ENCODE assay signal across 8 mouse cellular contexts in the genomic region with DNA sequence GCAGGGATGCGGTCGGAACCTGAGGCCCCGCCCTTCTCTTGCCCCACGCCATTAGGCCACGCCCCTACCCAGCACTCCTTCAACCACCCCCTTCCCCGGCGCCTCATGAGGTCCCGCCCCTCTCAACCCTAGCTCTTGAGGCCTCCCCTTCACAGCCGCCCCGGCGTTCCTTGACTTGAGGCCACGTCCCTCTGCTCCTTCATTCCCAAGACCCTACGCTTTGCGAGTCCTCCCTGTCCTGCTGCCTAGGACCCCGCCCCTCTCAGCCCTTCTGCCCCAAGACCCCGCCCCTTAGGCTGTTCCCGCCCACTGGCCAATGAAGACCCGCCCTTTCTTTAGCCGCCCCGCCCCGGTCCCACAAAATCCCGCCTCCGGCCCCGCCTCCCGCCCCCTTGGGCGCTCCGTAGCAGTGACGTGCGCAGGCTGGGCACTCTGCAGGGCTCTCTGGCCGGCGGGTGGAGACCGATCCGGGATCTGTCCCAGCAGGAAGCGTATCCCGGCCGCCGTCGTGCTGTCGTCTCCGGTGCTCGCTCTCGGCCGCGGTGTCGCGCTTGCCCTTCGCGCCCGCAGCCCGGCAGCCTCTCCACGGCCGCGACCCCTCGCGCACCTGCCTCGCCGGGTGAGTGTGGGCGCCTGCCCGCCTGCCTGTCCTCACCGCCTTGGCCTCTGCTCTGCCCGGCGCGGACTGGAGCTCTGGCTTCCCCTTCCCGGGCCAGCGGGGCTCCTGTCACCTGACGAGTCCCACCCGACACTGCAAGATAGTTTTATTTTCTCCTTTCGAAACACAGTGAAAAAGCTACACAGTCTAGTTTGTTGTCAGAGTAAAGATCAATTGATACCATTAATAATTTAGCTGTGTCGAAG. TPM values are rescaled to one million over a fixed set of nuclear protein-coding genes. Genes with fewer than 3 reads are reported as not detected.
DNase-seq lines count a peak whose midpoint lies in the region; ATAC-seq lines count a peak whose summit lies in the region.

A gene (plus strand): TSS at position 421 of the 864 bp plus-strand sequence.

- H3K36me3 ChIP-seq in erythroblast, embryonic 14.5 days (ENCODE audit: control insufficient read depth) = no peaks in the 10 kb centered on the region
- no peaks in the 10 kb centered on the region for H3K36me3 ChIP-seq in heart, embryonic 11.5 days (ENCODE audit: control insufficient read depth, insufficient read depth, low read length)
- H3K36me3 ChIP-seq in kidney, embryonic 16.5 days (ENCODE audit: insufficient read depth, low read length) = no peaks in the 10 kb centered on the region

- no peaks in the 10 kb centered on the region for H3K9me3 ChIP-seq in erythroblast, embryonic 14.5 days (ENCODE audit: control insufficient read depth, low read length)
- no peaks in the 10 kb centered on the region for H3K9me3 ChIP-seq in heart, embryonic 11.5 days (replicated peaks; ENCODE audit: control insufficient read depth, low read length)
- no peaks in the 10 kb centered on the region for H3K9me3 ChIP-seq in kidney, embryonic 16.5 days (ENCODE audit: low read length)

- peak within 1 kb of the TSS; percentile 79 for H3K27ac ChIP-seq in heart, embryonic 11.5 days (ENCODE audit: low read depth, low read length)
- peak within 1 kb of the TSS; percentile 95 for H3K27ac ChIP-seq in kidney, embryonic 16.5 days (ENCODE audit: low read length)

- WGBS in heart, embryonic 11.5 days (ENCODE audit: insufficient replicate concordance) = under 1% methylated on average over 65 of the region's 69 CpGs
- WGBS in kidney, embryonic 16.5 days = under 1% methylated on average over 64 of the region's 69 CpGs

- peak within 1 kb of the TSS; percentile 92 for H3K9ac ChIP-seq in heart, embryonic 11.5 days (ENCODE audit: low read depth, low read length)
- peak within 1 kb of the TSS; percentile 87 for H3K9ac ChIP-seq in kidney, embryonic 16.5 days (replicated peaks; ENCODE audit: low read length)

- H3K4me2 ChIP-seq in heart, embryonic 11.5 days = peak within 1 kb of the TSS; percentile 78
- H3K4me2 ChIP-seq in kidney, embryonic 16.5 days (replicated peaks; ENCODE audit: low read depth, low read length) = peak within 1 kb of the TSS; percentile 58

- DNase-seq in CD4-positive helper T cell, adult 2 months (ENCODE audit: low read depth, low spot score) = peak; percentile 86
- DNase-seq in brain, embryonic 18.5 days (ENCODE audit: low read depth, low spot score) = peak; percentile 79
- peak; percentile 95 for DNase-seq in liver
- peak; percentile 29 to 49 for DNase-seq in monocyte, adult 2 months (ENCODE audit: low read depth in 1 of 2, low spot score in 2 of 2)
- DNase-seq in spleen, postnatal 14 days (ENCODE audit: low spot score in 2 of 2) = peak; percentile 77 to 81

- H3K27me3 ChIP-seq in erythroblast, embryonic 14.5 days (ENCODE audit: control insufficient read depth) = peaks cover 24% of the 10 kb centered on the region
- H3K27me3 ChIP-seq in heart, embryonic 11.5 days (ENCODE audit: control insufficient read depth, insufficient read depth, low read length) = no peaks in the 10 kb centered on the region
- H3K27me3 ChIP-seq in kidney, embryonic 16.5 days (ENCODE audit: insufficient read depth, low read length) = no peaks in the 10 kb centered on the region

- ATAC-seq in heart, embryonic 11.5 days (replicated peaks; ENCODE audit: insufficient number of reproducible peaks, low FRiP score, low TSS enrichment) = peak; percentile 98
- peak; percentile 98 for ATAC-seq in kidney, embryonic 16.5 days (ENCODE audit: low FRiP score, low TSS enrichment)

- peak within 1 kb of the TSS; percentile 83 for H3K4me3 ChIP-seq in erythroblast, embryonic 14.5 days (replicated peaks)
- H3K4me3 ChIP-seq in heart, embryonic 11.5 days (ENCODE audit: low read depth, low read length) = peak within 1 kb of the TSS; percentile 73
- H3K4me3 ChIP-seq in kidney, embryonic 16.5 days (ENCODE audit: low read length) = peak within 1 kb of the TSS; percentile 91

- peaks cover 16% of the 10 kb centered on the region for H3K4me1 ChIP-seq in erythroblast, embryonic 14.5 days (ENCODE audit: control insufficient read depth)
- H3K4me1 ChIP-seq in heart, embryonic 11.5 days (ENCODE audit: control insufficient read depth, insufficient read depth, low read length) = no peaks in the 10 kb centered on the region
- peaks cover 8% of the 10 kb centered on the region; the same call in 1 of the 2 replicates for H3K4me1 ChIP-seq in kidney, embryonic 16.5 days (ENCODE audit: insufficient read depth, low read length)

RNA-seq across cellular contexts. Expression of the gene that starts here (rescaled TPM):
- 0.11 and 0.17 TPM in 2 replicates for polyA plus RNA-seq in erythroblast, embryonic 14.5 days (2012)
- polyA plus RNA-seq in heart, embryonic 11.5 days (2014; fragmentation: Nextera tagmentation; extraction: Ambion mirVana) = 13.9 and 14.1 TPM in 2 replicates
- 62.6 and 70.7 TPM in 2 replicates for polyA plus RNA-seq in kidney, embryonic 16.5 days (2015; fragmentation: Nextera tagmentation; extraction: Ambion mirVana)

Comparison
In these comparisons a context has a peak if more than half of its experiments do, and no peak if none do; other contexts are left out.
1. Peak in every context shown above with its lines: DNase-seq, ATAC-seq, H3K4me3 ChIP-seq and H3K27ac ChIP-seq.
2. RNA of the gene that starts here (polyA plus RNA-seq): 62.6 to 70.7 TPM in kidney, embryonic 16.5 days and 13.9 to 14.1 TPM in heart, embryonic 11.5 days; 0.11 to 0.17 TPM in erythroblast, embryonic 14.5 days; every median in the first group is over 10 times any median in the second.
3. DNase-seq: peak in every context shown above with its lines; median percentile 95 in liver; 86 in CD4-positive helper T cell, adult 2 months; 79 in brain, embryonic 18.5 days; 79 in spleen, postnatal 14 days; 39 in monocyte, adult 2 months.